Mouse (Mus musculus): ENCODE results near the gene Myog. TPM values are rescaled to one million over a fixed set of nuclear protein-coding genes. Genes with fewer than 3 reads are reported as not detected.

The Myog gene
- polyA plus RNA-seq, 1 experiment from 2014 or later: 190 TPM

DNA sequence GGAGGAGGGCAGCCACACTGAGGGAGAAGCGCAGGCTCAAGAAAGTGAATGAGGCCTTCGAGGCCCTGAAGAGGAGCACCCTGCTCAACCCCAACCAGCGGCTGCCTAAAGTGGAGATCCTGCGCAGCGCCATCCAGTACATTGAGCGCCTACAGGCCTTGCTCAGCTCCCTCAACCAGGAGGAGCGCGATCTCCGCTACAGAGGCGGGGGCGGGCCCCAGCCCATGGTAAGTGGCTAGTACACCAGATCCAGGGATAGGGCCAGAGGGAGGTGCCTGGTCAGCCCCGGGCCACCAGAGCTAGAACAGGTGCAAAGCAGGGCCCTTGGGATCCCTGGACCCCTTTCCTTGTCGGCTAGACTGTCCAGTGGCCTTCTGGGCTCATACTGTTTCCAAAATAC, 511 bp downstream of the Myog start:
- no peaks in the 10 kb centered on the region for H3K9me3 ChIP-seq
- peak overlapping the region; percentile 23 for H3K4me3 ChIP-seq
- peaks cover 31% of the 10 kb centered on the region for H3K4me1 ChIP-seq
- no peaks in the 10 kb centered on the region for H3K27me3 ChIP-seq
- WGBS: 90% methylated on average over 13 of the region's 13 CpGs
- no peaks in the 10 kb centered on the region for H3K36me3 ChIP-seq
- ATAC-seq (ENCODE audit: low FRiP score, low read depth): no peak
- H3K9ac ChIP-seq: peak overlapping the region; percentile 35
- H3K27ac ChIP-seq: peak overlapping the region; percentile 44; the same call in 1 of the 2 replicates
- no peak overlapping the region for H3K4me2 ChIP-seq (replicated peaks)

GRCm38 (mm10) chr1:134290909-134291308, 1.1 kb downstream of the Myog start:
- Histone ChIP-seq H3K4me3 (peak overlapping the region; percentile 23), H3K4me2 (replicated peaks) (no peak overlapping the region), H3K9me3 (no peaks in the 10 kb centered on the region), H3K27me3 (no peaks in the 10 kb centered on the region), H3K4me1 (peaks cover 31% of the 10 kb centered on the region), H3K27ac (no peak overlapping the region), H3K9ac (0 out of 2 replicates have a peak overlapping the region, but pooled peaks have one; percentile 8), H3K36me3 (no peaks in the 10 kb centered on the region)
- ATAC-seq (ENCODE audit: low FRiP score, low read depth): no peak
- 64% methylated on average over 5 of the region's 5 CpGs for WGBS

DNA sequence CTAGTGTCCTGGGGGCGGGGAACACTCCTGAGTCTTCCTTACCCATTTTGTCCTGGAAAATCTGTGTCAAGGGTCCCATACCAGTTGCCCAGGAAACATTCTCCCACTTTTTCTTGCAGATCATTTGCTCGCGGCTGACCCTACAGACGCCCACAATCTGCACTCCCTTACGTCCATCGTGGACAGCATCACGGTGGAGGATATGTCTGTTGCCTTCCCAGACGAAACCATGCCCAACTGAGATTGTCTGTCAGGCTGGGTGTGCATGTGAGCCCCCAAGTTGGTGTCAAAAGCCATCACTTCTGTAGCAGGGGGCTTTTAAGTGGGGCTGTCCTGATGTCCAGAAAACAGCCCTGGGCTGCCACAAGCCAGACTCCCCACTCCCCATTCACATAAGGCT, 1.8 kb downstream of the Myog start:
- 78% methylated on average over 8 of the region's 8 CpGs for WGBS
- H3K4me3 ChIP-seq: peak overlapping the region; percentile 23

GRCm38 (mm10) chr1:134292073-134292472, 2.3 kb downstream of the Myog start:
- H3K27me3 ChIP-seq: peaks cover 4% of the 10 kb centered on the region; the same call in 1 of the 2 replicates
- H3K27ac ChIP-seq: 0 out of 2 replicates have a peak overlapping the region, but pooled peaks have one; percentile 33
- no peaks in the 10 kb centered on the region for H3K9me3 ChIP-seq
- no peaks in the 10 kb centered on the region for H3K36me3 ChIP-seq
- peaks cover 31% of the 10 kb centered on the region for H3K4me1 ChIP-seq
- no peak for ATAC-seq (ENCODE audit: low FRiP score, low read depth)
- peak overlapping the region; percentile 23; the same call in 1 of the 2 replicates for H3K4me2 ChIP-seq (replicated peaks)
- peak overlapping the region; percentile 23; the same call in 1 of the 2 replicates for H3K4me3 ChIP-seq
- H3K9ac ChIP-seq: 0 out of 2 replicates have a peak overlapping the region, but pooled peaks have one; percentile 25
- 28% methylated on average over 5 of the region's 5 CpGs for WGBS

More for the DNA sequence above, 1.8 kb downstream of the Myog start:
- Histone ChIP-seq H3K27me3 (no peaks in the 10 kb centered on the region), H3K4me1 (peaks cover 31% of the 10 kb centered on the region), H3K4me2 (replicated peaks) (0 out of 2 replicates have a peak overlapping the region, but pooled peaks have one; percentile 23), H3K9ac (peak overlapping the region; percentile 25; the same call in 1 of the 2 replicates), H3K36me3 (no peaks in the 10 kb centered on the region), H3K9me3 (no peaks in the 10 kb centered on the region), H3K27ac (peak overlapping the region; percentile 33; the same call in 1 of the 2 replicates)
- no peak for ATAC-seq (ENCODE audit: low FRiP score, low read depth)

DNA sequence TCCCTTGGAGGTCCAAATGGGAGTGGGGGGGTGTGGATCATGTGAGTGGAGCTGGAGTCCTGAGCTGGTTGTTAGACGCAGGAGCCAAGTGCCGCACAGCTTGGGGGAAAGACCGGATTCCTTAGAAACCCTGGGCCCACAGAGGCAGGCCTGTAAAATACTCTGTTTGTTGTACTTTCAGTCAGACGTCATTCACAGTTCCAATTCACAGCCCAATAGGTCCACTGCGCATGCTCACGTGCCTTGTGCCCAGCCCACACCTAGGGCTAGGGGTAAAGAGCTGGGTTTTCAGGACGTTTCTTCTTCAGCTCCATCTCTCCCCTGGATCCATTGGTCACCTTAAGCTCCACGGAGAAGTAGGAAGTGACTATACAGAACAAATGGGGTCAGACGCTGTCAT, 2.8 kb downstream of the Myog start:
- Histone ChIP-seq H3K4me3 (no peak overlapping the region), H3K36me3 (no peaks in the 10 kb centered on the region), H3K27me3 (peaks cover 9% of the 10 kb centered on the region; the same call in 1 of the 2 replicates), H3K27ac (peak overlapping the region; percentile 55; the same call in 1 of the 2 replicates), H3K4me1 (peaks cover 31% of the 10 kb centered on the region), H3K9me3 (no peaks in the 10 kb centered on the region), H3K4me2 (replicated peaks) (peak overlapping the region; percentile 23), H3K9ac (no peak overlapping the region)
- 37% methylated on average over 9 of the region's 9 CpGs for WGBS
- peak; percentile 48; the same call in 1 of the 2 replicates for ATAC-seq (ENCODE audit: low FRiP score, low read depth)

GRCm38 (mm10) chr1:134293276-134293675, 3.5 kb downstream of the Myog start:
- Histone ChIP-seq H3K9me3 (no peaks in the 10 kb centered on the region), H3K9ac (no peak overlapping the region), H3K27me3 (peaks cover 16% of the 10 kb centered on the region), H3K4me1 (peaks cover 31% of the 10 kb centered on the region), H3K4me2 (replicated peaks) (no peak overlapping the region), H3K36me3 (no peaks in the 10 kb centered on the region), H3K4me3 (no peak overlapping the region), H3K27ac (no peak overlapping the region)
- 82% methylated on average over 7 of the region's 7 CpGs for WGBS
- no peak for ATAC-seq (ENCODE audit: low FRiP score, low read depth)

DNA sequence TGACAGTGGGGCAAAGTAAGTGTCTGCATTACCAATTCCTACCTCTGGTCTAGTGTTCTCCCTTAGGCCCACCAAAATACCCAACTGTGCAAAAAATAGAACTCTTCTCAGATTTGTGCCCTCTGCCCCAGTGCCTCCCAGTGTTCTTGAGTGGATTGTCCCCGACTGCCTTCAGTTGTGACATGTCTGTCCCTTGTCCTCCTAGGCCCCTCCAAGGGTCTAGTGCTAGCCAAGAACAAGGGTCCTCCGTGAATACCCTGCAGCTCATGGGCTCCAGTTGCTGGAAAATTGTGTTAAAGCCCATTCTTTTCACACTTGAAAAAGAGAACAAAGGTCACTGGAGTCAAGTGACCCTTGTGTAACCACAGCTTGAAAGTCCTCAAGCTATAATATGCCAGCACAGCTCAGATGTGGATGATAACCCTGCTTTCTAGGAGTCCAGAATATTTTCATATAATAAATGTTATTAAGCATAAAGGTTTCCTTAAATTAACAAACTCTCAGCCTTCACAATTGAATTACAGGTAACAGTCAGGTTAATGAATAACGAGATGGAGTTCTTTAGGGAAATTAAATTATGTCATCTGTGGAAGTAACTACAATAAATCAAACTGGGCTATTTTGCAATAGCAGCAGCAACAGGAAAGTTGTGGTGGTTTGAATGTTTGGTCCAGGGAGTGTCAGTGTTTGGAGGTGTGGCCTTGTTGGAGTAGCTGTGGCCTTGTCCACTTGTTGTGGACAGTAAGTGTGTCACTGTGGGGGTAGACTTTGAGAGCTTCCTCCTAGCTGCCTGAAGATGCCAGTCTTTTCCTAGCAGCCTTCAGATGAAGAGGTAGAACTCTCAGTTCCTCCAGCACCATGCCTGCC, 4.2 kb downstream of the Myog start:
- no peak overlapping the region for H3K4me2 ChIP-seq (replicated peaks)
- no peaks in the 10 kb centered on the region for H3K9me3 ChIP-seq
- WGBS: 75% methylated on average over 3 of the region's 3 CpGs
- no peak for ATAC-seq (ENCODE audit: low FRiP score, low read depth)
- H3K36me3 ChIP-seq: no peaks in the 10 kb centered on the region
- peaks cover 21% of the 10 kb centered on the region for H3K27me3 ChIP-seq
- H3K4me3 ChIP-seq: no peak overlapping the region
- no peak overlapping the region for H3K27ac ChIP-seq
- H3K9ac ChIP-seq: no peak overlapping the region
- peaks cover 36% of the 10 kb centered on the region for H3K4me1 ChIP-seq

DNA sequence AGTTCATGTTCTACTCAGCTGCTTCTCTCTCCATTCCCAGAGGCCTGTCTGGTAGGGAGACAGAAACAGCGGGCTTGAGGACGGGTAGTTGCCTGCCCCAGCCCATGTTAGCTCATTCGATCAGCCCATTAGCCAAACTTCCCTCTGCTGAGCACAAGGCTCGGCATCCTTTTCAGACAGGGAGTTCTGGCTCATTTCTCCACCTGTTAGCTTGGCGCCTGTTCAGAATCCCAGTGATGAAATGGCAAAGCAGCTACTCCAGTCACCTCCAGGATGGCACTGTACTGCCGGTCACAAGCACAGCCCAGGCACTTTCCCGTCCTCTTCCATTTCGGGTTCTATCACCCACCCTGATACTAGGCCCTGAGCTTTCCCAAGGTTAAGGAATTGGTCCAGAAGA, 7.5 kb downstream of the Myog start:
- Histone ChIP-seq H3K27ac (no peak overlapping the region), H3K27me3 (peaks cover 43% of the 10 kb centered on the region), H3K4me1 (peaks cover 20% of the 10 kb centered on the region), H3K36me3 (no peaks in the 10 kb centered on the region), H3K9me3 (no peaks in the 10 kb centered on the region), H3K4me3 (no peak overlapping the region), H3K9ac (no peak overlapping the region), H3K4me2 (replicated peaks) (no peak overlapping the region)
- no peak for ATAC-seq (ENCODE audit: low FRiP score, low read depth)
- 80% methylated on average over 8 of the region's 8 CpGs for WGBS

DNA sequence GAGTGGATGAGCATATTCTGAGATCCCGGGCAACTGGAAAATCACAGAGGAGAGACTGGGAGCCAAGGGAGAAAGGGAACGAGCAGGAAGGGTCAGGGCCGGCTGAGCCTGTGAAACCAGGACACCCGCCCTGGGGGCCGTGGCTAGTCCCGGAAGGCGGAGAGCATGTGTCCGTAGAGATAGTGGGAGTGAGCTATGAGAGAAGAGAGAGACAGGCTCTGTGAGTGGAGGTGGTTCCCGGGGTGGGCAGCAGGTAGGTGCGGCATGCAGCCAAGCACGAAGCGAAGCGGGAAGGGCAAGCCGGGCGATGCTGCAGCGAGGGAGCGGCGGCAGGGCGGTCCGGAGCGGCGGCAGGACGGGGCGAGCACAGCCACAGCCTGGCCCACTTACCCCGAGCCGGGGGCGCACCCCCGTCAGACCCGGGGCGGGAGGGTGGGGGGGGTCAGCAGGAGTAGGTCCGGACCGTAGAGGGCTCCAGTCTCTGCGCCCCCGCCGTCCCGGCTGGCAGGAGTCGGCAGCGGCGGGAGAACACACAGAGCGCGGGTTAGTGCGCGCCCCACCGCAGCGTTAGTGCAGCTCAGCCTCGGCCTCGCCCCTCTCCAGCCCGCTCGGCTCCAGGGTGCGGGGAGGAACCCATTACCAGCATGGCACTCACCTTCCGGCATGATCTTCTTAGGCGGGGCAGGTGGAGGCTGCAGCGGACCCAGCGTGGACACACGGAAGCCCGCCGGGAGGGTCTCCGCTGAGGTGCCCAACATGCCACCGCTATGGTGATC, 9.0 kb downstream of the Myog start:
- H3K27ac ChIP-seq: no peak overlapping the region
- H3K36me3 ChIP-seq: no peaks in the 10 kb centered on the region
- H3K4me2 ChIP-seq (replicated peaks): peak overlapping the region; percentile 97
- peaks cover 43% of the 10 kb centered on the region for H3K27me3 ChIP-seq
- H3K9me3 ChIP-seq: no peaks in the 10 kb centered on the region
- peak; percentile 45 for ATAC-seq (ENCODE audit: low FRiP score, low read depth)
- peaks cover 27% of the 10 kb centered on the region for H3K4me1 ChIP-seq
- peak overlapping the region; percentile 72 for H3K9ac ChIP-seq
- WGBS: 9% methylated on average over 57 of the region's 59 CpGs
- H3K4me3 ChIP-seq: peak overlapping the region; percentile 54

GRCm38 (mm10) chr1:134302568-134303238, 12.9 kb downstream of the Myog start:
- peaks cover 10% of the 10 kb centered on the region; the same call in 1 of the 2 replicates for H3K36me3 ChIP-seq
- H3K9ac ChIP-seq: no peak overlapping the region
- H3K27ac ChIP-seq: peak overlapping the region; percentile 73
- H3K4me3 ChIP-seq: no peak overlapping the region
- H3K4me2 ChIP-seq (replicated peaks): no peak overlapping the region
- H3K27me3 ChIP-seq: peaks cover 34% of the 10 kb centered on the region
- H3K9me3 ChIP-seq: no peaks in the 10 kb centered on the region
- H3K4me1 ChIP-seq: peaks cover 27% of the 10 kb centered on the region
- WGBS: 40% methylated on average over 8 of the region's 8 CpGs
- 0 out of 2 replicates have a peak, but pooled peaks have one; percentile 41 for ATAC-seq (ENCODE audit: low FRiP score, low read depth)

DNA sequence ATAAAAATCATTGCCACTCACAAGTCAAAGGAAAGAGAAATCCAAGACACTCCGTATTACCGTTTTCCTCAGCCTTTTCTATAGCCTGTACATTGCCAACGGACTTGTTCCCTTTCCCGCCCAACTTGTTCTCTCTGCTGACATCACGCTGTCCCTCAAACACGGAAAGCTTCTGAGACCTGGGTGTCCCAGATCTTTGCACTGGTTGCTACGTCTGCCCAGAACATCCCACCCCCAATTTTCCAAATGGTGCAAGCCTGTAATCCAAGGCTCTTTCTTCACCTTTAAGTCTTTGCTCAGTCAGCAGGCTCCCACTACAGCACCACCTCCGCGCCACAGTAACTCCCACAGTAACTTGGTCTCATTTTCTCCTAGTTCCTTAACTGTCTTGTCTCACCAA, 15.2 kb downstream of the Myog start:
- H3K4me2 ChIP-seq (replicated peaks): no peak overlapping the region
- H3K9me3 ChIP-seq: no peaks in the 10 kb centered on the region
- peaks cover 13% of the 10 kb centered on the region for H3K27me3 ChIP-seq
- H3K4me3 ChIP-seq: no peak overlapping the region
- no peak overlapping the region for H3K9ac ChIP-seq
- no peak for ATAC-seq (ENCODE audit: low FRiP score, low read depth)
- peaks cover 16% of the 10 kb centered on the region for H3K4me1 ChIP-seq
- H3K27ac ChIP-seq: no peak overlapping the region
- 93% methylated on average over 9 of the region's 9 CpGs for WGBS
- peaks cover 10% of the 10 kb centered on the region; the same call in 1 of the 2 replicates for H3K36me3 ChIP-seq
